Mouse (Mus musculus): ENCODE data around the gene Chit1. TPM values are rescaled to one million over a fixed set of nuclear protein-coding genes. Genes with fewer than 3 reads are reported as not detected.

Gene Chit1
- polyA plus RNA-seq, 1 experiment = 0.22 TPM

- no peak for DNase-seq (ENCODE audit: extremely low spot score in 1 of 2, low spot score in 1 of 2)
Measured at GRCm38 (mm10) chr1:134168985-134169697, 58.1 kb downstream of the Chit1 start.

GRCm38 (mm10) chr1:134173081-134173480, 62.0 kb downstream of the Chit1 start:
- no peak for DNase-seq (ENCODE audit: extremely low spot score in 1 of 2, low spot score in 1 of 2)

GRCm38 (mm10) chr1:134177976-134178375, 66.9 kb downstream of the Chit1 start:
- DNase-seq (ENCODE audit: extremely low spot score in 1 of 2, low spot score in 1 of 2) = no peak

DNA sequence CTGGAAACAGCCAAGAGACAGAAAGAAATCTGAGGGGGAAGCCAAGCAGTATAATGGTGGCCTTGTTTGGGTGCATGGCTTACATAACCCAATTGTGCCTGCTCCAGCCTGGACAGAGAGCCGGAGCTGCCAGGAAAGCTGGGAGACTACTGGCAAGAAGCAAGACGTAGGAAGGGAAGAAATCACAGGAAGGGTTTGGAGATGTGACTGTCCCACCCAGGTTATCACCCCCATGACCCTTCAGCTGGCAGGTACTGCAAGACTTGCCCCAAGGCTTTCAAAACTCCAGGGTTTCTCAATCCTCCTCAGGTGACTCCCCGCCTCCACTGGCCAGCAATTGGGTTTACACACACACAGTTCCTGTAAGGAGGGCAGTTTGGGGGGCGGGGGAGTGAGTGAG, 71.0 kb downstream of the Chit1 start, which contains the start of gene Chil1:
Gene Chil1 (plus strand): TSS at position 152 of the 400 bp plus-strand sequence.
- no peak for DNase-seq (ENCODE audit: extremely low spot score in 1 of 2, low spot score in 1 of 2)

GRCm38 (mm10) chr1:134184089-134184488, 73.0 kb downstream of the Chit1 start:
- DNase-seq (ENCODE audit: extremely low spot score in 1 of 2, low spot score in 1 of 2) = no peak

- no peak for DNase-seq (ENCODE audit: extremely low spot score in 1 of 2, low spot score in 1 of 2)
Measured at GRCm38 (mm10) chr1:134188217-134188616, 77.2 kb downstream of the Chit1 start.

- DNase-seq (ENCODE audit: extremely low spot score in 1 of 2, low spot score in 1 of 2) = peak in 1 of 2 experiments; percentile 68
Measured at GRCm38 (mm10) chr1:134188989-134189729, 78.1 kb downstream of the Chit1 start.

GRCm38 (mm10) chr1:134191192-134191591, 80.2 kb downstream of the Chit1 start:
- no peak for DNase-seq (ENCODE audit: extremely low spot score in 1 of 2, low spot score in 1 of 2)

DNA sequence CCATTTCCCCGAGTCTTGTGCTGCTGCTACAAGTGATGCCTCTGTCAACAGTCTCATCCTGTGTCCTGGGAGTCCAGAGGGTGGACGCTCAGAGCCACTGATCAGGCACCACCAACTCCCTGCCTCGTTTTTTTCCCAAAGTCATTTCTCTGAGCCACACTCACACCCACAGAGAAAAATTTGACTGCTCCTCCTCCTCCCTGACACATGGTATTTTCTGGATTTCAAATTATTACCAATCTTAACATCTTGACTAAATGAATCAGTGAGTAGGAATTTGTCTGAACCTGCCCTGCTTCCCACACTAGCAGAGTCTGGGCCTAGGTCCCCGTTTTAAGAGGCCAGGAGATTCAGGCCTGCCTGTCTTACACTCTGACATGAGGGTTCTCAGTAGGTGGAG, 81.0 kb downstream of the Chit1 start:
- DNase-seq (ENCODE audit: extremely low spot score in 1 of 2, low spot score in 1 of 2) = no peak

DNA sequence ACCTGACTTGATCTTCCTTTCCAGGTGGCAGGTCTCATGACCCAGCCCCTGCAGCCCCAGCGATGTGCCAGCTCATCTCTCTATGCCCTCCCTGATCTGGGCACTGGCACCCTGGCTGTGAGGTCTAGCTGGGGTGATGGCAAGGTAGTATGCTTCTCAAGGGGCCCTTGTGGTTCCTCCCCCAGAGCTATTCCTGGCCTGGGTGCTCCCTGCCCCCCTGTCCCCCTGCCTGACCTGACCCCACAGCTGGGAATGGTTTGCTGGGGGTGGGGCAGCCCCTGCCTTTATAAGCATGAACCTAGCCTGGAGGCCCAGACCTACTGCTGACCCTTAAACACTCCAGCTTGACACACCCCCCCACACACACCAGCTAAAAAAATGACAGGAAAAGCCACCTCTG, 82.1 kb downstream of the Chit1 start, which contains the start of gene Mybph:
Gene Mybph (plus strand): TSS at position 323 of the 400 bp plus-strand sequence.
- no peak for DNase-seq (ENCODE audit: extremely low spot score in 1 of 2, low spot score in 1 of 2)

DNA sequence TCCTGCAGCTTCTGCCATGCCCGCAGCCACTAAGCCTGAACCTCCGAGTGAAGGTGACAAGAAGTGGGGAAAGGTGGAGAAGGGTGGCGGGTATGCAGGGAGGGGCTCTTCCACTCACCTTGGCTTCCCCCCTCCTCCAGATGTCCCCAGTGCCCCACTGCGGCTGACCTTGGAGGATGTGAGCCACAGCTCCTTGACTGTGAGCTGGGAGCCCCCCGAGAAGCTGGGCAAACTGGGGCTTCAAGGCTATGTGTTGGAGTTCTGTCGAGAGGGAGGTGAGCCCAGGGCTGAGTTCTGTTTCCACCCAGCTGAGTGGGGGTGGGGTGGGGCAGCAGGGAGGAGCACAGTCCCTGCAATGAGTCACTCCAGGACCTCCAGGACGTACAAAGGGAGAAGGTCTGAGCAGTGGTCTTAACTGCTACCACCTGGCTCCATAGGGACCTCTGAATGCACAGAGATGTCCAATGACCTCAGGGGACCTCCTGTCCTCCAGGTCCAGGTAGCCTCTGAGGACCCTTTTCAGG, 82.7 kb downstream of the Chit1 start:
- no peak for DNase-seq (ENCODE audit: extremely low spot score in 1 of 2, low spot score in 1 of 2)

DNA sequence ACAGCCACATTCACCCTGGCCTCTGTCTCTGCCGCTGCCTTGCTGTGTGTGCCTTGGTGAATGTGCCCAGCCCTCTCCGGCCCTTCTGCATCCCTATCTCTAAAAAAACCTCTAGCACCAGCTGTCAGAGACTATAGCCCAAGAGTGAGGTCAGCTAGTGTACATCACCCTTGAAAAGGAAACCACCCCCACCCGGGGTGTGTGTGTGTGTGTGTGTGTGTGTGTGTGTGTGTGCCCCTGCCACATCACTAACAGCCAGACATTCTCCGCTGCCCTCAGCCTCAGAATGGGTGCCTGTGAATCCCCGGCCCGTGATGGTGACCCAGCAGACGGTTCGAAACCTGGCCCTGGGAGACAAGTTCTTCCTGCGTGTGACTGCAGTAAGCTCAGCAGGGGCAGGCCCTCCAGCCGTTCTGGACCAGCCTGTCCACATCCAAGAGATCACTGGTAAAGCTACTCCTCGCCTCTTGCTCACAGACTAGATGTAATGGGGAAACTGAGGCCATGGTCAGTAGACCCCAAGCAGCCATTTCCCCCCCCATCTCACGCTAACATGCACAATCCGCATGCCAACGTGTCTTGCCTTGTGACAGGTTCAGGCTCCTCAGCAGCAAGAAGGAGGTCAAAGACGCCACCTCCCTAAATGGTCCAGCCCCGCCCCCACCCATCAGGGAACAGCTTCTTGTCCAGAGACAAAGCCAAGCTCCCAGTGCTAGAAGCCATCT, 83.4 kb downstream of the Chit1 start:
- no peak for DNase-seq (ENCODE audit: extremely low spot score in 1 of 2, low spot score in 1 of 2)

DNA sequence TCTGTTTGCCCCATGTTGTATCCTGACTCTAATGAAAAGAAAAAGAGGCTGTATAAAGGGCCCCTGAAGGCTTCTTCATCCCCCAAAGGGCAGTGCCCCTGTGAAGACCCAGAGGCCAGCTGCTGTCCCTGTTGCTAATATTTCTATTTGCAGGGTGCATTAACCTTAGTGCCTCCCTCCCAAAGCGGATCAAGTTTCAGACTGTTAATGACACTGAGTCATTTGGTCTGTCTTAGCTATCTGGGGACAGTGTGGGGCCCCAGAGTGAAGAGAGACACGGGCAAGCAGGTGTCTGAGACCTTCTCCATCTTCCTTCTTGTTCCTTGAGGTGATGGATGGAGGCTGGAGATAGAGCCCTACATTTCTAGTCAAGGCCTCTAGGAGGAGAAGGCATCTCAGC, 84.1 kb downstream of the Chit1 start:
- DNase-seq (ENCODE audit: extremely low spot score in 1 of 2, low spot score in 1 of 2) = no peak

- DNase-seq (ENCODE audit: extremely low spot score in 1 of 2, low spot score in 1 of 2) = peak in 1 of 2 experiments; percentile 71
Measured at GRCm38 (mm10) chr1:134195571-134195970, 84.5 kb downstream of the Chit1 start.

DNA sequence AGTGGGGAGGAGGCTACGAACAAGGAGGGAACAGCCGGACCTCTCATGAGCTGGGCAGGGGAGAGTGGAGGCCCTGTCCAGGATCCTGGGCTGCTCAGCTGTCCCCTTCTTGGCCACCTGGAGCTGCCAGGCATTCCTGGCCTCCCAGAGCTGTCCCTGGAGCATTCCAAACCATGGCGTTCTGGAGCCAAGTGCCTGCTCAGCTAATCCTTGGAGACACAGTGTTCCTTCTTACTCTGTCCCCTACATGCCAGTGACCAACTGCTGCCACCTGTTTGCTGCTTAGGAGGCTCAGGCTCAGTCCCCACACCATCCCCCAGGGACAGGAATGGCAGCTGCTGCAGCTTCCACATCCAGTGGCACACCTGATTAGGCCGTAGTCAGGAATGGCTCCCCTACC, 84.9 kb downstream of the Chit1 start:
- DNase-seq (ENCODE audit: extremely low spot score in 1 of 2, low spot score in 1 of 2) = no peak

- DNase-seq (ENCODE audit: extremely low spot score in 1 of 2, low spot score in 1 of 2) = peak; percentile 63 to 88
Measured at GRCm38 (mm10) chr1:134196386-134196785, 85.3 kb downstream of the Chit1 start.

DNA sequence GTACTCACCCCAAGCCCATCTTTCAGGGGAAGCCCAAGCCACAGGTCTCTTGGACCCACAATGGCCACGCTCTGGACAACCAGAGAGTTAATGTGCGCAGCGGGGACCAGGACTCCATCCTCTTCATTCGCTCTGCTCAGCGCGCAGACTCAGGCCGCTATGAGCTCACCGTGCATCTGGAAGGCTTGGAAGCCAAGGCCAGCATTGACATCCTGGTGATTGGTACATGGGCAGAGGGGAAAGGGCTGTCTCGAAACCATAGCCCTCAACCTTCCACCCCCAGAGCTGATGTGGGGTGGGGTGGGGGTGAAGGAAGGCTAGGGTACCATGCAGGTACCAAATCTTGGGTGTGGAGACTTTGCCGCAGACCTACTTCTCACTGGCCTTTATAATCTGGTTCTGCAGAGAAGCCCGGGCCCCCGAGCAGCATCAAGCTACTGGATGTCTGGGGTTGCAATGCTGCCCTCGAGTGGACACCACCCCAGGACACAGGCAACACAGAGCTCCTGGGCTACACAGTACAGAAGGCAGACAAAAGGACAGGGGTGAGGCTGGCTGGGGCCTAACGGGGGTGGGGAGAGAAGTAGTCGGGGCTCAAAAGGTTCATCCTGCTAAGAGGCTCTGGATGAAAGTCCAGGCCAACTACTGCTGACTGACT, 86.4 kb downstream of the Chit1 start:
- DNase-seq (ENCODE audit: extremely low spot score in 1 of 2, low spot score in 1 of 2) = no peak

DNA sequence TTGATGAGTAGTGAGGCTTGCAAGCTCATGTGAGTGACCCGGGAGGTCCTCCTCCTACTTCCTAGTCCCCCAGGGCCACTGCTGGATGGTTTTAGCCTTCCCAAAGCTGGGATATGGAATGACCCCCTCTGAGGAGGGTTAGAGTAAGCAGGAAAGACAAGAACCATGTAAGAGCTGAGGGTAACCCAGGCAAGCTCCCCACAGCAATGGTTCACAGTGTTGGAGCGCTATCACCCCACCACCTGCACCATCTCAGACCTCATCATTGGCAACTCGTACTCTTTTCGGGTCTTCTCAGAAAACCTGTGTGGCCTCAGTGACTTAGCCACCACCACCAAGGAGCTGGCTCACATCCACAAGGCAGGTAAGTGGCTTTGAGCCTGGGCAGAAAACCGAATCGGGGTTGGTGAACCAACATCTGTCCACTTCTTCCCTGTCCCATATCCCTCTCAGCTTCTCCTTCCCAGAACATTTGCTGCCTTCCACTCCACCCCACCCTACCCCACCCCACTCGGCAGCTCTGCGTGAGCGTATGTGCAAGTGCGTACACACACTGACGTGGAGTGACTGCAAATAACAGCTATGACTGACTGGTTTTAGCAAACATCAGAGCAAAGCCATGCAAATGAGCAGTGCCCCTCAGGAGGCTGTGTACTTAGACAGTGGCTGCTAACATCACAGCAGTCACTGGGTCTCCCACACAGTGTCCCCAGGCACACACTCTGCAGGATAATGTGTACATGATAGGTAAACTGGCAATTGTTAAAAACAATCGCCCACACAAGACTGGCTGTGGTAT, 87.4 kb downstream of the Chit1 start:
- no peak for DNase-seq (ENCODE audit: extremely low spot score in 1 of 2, low spot score in 1 of 2)

GRCm38 (mm10) chr1:134200481-134200880, 89.4 kb downstream of the Chit1 start:
- no peak for DNase-seq (ENCODE audit: extremely low spot score in 1 of 2, low spot score in 1 of 2)

All from frontal cortex, adult 2 months (tissue).